Mouse (Mus musculus): ENCODE results near the gene Chst12.
"Not testable (repeated sequence)": the region's sequence is repeated elsewhere in the genome, so short reads cannot be mapped to it uniquely, and the experiment has no call there.

The Chst12 gene

DNA sequence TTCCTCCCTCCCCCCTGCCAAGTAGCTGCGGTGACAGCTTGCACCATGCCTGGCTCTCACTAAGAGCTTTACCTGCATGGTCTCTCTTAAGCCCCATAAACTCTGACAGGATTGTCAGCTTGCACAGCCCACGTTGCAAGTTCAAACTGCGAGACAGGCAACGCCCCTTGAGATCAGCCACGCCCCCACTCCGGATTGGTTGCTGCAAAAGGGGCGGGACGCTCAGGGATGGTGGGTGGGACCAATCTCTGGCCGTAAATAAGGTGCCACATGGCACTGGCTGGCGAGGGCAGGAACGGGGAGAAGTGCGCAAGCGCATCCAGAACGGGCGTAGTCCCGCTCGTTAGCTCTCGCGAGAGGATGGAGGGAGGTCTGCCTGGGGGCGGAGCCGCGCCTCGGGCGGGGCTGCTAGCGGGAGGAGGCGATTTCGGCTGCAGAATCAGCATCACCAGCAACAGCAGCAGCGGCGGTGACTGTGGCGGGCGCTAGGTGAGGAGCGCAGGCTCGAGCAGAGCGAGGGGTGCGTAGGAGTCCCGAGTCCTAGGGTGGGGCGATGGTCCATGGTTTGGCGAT is at the start of gene Chst12:
Chst12 (plus strand) TSS at position 343 of the 573 bp plus-strand sequence.
- peak; percentile 100 for DNase-seq (ENCODE audit: low read depth, low spot score)

DNA sequence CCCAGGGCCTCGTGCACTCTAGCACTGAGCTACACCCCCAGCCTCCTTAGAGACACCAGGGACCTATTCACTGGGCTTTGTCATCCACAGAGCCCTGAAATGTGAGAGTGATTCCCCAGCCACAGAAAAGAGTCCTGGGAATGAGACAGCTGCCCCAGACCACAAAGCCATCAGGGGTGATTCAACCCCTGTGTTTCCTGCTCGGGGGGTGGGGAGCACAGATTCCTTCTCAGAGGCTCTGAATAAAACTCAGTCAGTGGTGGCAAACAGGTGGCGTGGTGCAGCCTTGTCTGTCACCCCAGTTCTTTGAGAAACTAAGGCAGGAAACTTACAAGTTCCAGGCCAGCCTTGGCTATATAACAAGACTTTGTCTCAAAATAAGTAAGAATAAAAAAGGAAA is 43.9 kb upstream of the Chst12 start:
- DNase-seq (ENCODE audit: low read depth, low spot score) = no peak

DNA sequence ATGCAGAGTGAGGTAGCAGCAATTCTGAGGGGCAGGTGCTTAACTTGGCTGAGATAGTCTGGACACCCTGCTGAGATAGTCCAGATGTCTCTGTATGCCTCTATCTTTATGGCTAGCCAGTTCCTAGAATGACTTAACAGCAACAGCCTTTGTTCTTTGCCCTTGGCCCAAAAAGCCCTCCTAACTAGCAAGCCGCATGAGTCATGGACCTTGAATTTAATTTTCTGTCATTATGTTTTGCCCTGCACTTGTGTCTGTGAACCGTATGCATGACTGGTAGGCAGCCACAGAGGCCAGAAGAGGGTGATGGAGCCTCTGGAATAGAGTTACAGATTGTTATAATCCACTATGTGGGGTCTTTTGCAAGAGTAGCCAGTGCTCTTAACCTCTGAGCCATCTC is 42.2 kb upstream of the Chst12 start:
- DNase-seq (ENCODE audit: low read depth, low spot score) = not testable (repeated sequence)

DNA sequence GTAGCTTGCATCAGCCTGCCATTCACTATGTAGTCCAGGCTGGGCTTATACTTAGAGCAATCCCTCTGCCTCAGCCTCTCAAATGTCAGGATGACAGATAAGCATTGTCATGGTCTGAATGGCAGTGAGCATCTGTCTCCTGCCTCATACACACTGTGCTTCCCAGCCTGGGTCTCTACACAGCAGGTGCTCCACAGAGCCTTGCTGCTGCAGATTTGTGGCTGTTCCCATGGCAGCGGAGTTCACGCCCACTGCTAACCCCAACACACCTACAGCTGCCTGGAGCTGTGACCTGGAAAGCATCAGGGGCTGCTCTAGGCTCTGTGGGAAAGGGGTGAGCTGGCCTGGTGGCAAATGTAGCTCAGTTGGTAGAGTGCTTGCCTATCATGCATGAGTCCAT is 40.4 kb upstream of the Chst12 start:
- DNase-seq (ENCODE audit: low read depth, low spot score) = no peak

DNA sequence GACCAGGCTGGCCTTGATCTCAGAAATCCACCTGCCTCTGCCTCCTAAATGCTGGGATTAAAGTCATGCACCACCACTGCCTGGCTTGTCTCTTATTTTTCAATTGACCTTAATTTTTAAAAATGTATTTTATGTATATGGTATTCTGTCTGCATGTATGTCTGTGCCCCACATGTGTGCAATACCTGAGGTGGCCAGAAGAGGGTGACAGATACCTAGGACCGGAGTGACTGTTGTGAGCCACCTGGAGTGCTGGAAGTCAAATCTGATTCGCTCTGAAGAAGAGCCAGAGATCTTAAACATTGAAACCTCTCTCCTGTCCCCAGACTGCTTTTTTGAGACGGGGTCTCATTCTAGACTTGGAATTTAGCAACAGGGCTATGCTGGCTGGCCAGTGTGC is 33.0 kb upstream of the Chst12 start:
- peak; percentile 42 for DNase-seq (ENCODE audit: low read depth, low spot score)

DNA sequence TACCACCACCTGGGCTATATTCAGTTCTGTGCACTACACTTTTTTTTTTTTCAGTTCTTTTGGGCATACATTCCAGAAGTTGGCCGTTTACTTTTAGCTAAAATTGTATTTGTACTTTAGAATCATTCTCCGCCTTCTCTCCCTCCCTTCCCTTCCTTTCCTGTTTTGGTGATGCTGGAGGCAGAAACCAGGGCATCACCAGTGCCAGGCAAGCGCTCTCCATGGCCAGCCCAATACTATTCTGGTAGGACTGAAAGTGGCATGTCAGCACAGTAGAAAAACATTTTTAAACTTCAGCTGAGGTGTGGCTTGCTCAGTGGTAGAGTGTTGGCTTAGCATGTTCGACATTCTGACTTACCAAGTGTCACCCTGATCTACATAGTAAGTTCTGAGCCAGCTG is 23.9 kb upstream of the Chst12 start:
- no peak for DNase-seq (ENCODE audit: low read depth, low spot score)

DNA sequence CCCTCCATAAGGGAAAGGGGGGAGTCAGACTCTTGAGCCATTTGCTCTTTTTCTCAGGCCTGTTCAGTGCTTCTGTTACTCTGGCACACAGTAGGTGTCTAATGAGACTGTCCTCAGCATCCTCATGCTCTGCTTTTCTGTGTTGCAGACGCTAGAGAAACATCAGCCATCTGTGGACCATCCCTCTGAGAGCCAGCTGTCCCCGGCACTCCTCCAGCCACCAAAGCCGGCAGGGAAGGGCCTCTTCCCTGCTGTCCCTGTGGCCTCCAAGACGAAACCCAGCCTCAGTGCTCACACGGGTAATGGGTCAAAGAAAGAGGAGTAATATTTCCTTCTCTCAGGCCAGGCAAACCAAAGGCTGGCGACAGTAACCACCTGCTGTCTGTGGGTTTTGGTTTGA is 14.2 kb upstream of the Chst12 start:
- DNase-seq (ENCODE audit: low read depth, low spot score) = no peak

DNA sequence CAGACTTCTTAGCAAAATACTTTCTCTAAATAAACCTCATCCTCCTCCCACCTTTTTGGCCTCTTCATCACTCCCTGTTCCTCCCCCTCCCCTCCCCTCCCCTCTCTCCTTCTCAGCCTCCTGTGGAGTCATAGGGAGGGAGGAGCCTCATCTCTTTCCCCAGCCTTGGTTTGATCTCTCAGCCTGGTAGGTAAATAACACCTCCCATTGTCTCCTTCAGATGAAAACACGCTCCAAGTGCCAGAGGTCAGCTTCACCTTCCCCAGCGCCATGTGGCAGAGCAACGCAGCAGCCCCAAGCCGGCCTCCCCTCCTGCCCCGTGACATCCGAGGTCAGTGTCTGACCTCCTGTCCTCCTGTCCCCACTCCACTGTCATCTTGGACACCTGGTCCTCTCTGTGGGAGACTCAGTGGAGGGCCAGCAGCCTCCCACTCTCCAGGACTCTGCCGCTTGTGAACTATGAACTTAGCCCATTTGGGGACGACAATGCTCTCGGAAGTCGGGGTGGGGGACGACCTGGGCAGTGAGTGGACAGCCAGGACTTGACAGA is 12.6 kb upstream of the Chst12 start:
- no peak for DNase-seq (ENCODE audit: low read depth, low spot score)

DNA sequence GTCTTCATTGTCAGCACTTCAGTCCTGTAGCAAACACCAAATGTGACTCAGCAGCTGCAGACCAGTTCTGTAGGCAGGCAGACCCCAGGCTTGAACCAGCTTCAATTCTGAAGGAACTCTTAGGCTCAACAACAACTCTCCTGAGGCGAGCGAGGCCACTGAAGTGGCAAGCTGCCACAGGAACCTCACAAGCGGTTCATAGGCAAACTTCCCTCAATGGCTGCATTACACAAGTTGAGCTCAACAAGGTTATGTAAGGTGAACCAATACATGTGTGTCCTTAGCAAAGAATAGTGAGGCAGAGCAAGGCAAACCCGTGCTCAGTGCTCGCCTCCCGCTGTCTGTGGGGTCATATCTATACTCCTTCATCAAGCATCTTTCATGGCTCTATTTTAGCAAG is 7.2 kb upstream of the Chst12 start:
- DNase-seq (ENCODE audit: low read depth, low spot score) = no peak

DNA sequence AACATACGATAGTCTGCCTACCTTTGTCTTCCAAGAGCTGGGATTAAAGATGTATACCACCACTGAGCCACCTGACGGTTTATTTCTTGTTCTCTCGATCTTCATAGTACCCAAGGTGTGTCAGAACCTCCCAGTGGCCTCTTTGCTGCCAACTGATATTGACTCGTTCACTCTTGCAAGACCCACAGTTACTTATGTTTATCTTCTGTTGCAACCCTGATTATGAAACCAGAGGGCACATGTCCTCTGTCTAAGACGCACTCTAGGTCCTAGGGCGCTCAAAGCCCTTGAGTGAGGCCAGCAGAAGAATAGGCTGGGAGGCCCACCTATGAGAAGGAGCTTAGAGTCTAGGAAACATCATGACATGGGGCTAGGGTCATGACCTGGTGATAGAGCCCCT is 4.6 kb upstream of the Chst12 start:
- DNase-seq (ENCODE audit: low read depth, low spot score) = no peak

DNA sequence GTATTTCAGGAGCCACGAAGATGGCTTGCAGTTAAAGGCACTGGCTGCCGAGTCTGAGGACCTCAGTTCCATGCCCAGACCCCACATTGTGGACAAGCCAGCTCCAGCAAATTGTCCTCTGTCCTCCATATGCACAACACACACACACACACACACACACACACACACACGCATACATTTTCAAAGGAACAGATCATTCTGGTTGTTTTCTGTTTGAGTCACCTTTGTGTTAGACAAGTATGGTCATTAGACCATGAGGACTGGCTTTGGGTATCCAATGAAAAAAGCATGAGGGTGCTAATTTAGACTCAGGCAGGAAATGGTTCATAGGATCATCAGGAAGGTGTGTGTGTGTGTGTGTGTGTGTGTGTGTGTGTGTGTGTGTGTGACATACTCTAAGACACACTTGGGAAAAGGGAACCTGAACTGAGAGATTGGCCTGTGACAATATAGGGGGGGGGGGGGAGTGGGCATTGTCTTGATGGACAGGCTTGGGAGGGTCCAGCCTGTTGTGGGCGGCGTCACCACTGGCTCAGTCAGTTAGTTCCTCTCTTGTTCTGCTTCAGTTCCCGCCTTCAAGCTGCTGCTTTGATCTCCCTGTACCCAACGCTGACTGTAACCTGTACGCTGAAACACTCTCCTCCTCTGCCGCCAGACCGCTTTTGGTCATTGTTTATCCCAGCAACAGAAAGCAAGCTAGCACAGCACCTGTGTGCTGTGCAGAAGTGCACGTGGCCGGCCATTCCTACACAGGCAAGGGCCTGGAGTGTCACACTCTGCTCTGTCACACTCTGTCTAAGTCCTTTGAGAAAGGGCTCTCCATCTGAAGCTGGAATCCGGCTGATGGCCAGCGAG is 3.1 kb upstream of the Chst12 start:
- peak; percentile 56 for DNase-seq (ENCODE audit: low read depth, low spot score)

DNA sequence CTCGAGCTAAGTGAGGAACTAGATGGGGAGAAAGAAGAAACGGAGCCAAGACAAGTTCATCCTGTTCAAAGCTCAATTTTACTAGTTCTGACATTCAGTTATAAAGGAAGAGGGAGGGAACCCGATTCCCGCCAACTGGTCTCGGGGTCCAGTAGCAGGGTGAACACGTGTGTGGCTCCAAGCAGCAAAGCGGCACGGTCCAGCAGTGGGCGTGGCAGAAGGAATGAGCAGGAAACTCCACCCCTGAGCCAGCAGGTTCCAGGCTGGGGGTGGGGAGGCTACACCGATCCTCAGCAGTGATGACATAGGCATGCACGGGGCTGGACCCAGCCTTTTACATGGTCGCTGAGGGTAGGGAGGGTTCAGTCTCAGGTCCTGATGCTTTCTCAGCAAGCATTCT is 2.4 kb upstream of the Chst12 start:
- DNase-seq (ENCODE audit: low read depth, low spot score) = peak; percentile 45

DNA sequence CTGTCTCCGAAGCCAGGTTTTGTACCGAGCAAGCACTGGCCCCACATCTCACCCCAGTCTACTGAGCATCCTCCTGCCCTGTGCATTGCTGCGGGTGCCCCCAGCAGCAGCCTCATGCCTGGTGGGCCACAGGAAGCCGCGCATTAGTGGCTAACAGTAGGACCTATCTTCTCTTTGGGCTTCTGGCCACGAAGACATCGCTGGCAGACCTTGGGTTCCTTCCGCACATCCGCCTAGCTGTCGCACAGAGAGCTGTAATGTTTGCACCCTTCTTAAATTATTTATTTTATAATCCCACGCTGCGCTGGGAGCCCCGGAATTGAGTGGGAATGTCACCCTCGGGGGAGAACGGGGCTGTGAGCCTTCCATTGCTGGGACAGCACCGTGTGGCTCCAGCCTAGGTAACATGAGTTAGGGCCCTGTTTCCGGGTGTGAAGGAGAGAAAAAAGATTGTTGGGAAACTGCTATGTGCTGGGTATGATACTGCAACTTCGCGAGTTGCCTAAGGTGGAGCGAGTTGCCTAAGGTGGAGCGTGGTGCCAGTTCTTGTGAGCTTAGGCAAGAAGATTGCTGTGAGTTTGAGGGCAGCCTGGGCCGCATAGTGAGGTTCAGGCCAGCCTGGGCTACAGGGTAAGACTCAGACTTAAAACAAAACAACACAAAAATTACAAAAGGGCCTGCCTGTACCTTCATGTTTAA is 895 bp downstream of the Chst12 start:
- peak; percentile 38 for DNase-seq (ENCODE audit: low read depth, low spot score)

DNA sequence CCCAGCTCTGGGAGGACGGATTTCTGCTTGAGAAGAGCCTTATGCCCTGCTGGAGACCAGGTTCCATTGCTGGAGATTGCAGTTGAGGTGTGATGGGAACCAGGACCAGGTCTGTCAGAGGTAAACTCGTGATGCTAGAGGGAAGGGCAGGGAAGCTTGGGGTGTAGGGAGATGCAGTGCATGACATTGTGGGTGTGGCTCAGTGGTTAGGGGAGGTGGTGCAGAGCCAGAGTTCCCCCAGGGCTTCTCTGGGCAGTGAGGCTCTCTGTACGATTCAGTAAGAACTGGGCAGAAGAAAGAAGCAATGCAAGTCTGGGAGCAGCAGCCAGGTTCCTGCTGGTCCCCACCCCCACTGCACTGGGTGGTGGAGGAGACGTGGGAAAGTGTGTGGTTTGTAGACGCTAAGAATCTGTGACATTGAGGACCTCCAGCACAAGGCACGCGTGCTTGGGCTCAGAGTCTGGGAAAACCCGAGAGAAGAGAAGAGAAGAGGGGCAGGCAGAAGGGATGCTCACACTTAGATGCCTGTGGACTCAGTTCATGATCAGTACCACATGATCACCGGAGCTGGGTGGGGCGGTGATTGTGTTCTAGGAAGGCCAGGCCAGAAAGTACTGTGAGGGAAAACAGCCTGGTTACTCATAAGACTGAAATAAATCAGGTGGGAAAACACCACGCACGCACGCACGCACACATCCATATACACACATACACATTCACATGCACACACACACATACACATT is 2.3 kb downstream of the Chst12 start:
- DNase-seq (ENCODE audit: low read depth, low spot score) = no peak

DNA sequence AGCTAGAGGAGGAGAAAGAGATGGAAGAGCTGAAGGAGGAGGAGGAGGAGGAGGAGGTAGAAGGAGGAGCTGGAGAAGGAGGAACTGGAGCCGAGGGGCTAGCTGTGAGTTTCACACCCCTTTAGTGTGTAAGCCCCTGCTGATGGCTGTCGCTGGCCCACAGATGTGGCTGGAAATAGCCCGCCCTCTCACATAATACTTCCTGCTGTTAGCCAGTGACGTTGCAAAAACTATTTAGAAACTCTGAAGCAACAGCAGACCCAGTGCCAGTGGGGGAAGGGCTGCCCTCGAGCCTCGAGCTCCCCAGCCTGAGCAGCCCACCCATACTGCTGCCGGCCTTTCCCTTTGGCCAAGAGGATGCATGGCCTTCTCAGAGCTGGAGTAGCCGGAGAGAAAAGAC is 3.3 kb downstream of the Chst12 start:
- DNase-seq (ENCODE audit: low read depth, low spot score) = no peak

DNA sequence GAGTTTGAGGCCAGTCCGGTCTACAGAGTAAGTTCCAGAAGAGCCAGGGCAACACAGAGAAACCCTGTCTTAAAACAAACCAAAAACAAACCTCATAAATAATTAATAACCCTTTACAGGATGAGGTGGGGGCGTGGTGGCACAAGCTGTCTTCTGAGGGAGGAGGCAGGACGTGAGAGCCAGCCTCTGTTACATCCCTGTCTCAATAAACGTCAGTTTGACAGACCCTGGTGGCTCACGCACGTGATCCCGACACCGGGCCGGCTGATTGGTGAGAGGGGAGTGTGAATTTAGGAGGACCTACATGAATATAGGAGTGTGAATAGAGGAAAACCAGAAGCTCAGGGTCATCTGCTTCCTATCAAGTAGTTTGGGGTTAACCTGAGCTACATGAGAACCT is 3.9 kb downstream of the Chst12 start:
- DNase-seq (ENCODE audit: low read depth, low spot score) = no peak

DNA sequence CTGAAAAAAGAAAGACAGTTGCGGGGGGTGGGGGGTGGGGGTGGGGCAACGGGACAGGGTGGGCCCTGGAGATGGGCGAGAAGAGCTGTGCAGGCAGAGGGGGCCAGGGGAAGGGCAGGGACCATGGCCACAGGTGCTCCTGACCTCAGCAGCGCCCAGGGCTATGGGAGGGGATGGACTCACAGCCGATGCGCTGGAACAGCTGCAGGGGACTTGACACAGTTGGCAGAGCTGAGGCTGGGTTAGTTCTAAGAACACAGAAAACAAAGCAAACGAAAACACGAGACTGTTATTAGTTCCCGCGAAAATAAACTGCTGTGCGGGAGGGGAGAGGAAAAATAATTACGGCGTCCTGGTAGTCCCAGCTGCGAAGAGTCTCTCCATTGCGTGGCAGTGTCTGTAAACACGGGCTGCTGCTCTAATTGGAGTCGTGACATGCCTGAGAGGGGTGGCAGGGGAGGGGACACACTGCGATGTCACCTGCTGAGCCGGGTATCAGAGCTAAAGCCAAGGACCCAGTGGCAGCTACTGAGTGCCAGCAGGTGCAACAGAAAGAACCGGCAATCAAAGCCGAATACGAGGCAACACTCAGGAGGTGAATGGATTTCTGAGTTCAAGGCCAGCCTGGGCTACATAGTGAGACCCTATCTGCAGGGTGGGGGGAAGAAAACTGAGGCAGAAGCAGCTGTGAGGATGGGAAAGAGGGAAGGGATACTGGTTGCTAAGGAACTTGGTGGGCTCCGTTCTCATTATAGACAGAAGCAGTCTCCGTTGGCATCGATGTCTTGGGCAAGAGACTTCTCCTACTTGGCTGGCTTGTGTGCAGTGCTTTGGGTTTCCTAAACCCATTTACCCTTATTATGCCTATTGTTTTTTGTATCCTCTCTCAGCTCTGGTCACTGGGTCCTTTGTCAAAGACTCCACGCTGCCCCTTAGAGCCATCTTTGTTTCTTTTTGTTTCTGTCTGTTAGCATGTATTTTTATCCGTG is 5.0 kb downstream of the Chst12 start:
- no peak for DNase-seq (ENCODE audit: low read depth, low spot score)

DNA sequence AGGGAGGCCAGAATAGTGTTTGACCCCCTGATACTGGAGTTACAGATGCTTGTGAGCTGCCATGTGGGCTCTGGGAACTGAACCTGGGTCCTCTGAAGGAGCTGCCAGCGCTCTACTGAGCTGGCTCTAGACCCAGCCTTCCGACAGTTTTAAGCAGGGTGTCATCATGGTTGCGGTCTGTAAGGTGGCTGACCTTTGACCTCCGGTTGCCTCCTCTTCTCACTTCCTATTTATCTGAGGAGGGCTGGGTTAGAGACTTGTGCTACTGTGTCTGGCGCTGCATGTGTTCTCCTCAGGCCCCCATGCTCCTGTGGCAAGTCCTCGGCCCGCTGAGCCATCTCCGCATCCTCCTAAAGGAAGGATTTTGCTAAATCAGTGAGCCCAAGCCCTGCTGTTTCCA is 8.6 kb downstream of the Chst12 start:
- DNase-seq (ENCODE audit: low read depth, low spot score) = peak; percentile 25

DNA sequence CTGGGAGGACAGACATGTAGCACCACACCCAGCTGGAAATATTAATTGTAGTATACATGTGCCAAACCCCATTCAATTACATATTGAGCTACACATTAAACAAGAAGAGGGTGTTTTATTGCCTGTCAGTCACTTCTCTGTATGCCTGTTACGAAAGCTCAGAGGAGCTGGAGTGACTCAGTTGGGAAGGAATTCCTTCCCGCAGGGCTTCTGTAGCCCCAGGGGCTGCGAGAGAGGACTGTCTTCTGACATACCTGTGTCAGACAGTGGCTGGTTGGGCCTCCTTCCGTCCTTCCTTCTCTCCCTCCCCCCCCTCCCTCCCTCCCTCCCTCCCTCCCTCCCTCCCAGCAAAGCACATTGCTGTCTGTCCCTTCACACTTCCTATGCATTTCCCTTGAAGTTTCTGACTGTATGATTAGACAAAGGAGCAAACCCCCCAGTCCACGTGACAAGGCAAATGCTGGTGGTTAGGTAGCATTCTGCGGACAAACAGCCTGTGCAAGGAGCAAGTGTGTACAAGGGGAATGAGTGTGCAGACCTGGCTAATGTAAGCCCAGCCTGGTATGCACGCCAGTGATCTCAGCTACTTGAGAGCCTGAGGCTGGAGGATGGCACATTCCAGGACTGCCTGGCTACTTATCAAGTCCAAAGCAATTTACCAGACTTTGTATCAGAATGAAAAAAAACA is 9.6 kb downstream of the Chst12 start:
- DNase-seq (ENCODE audit: low read depth, low spot score) = no peak

All from CD4-positive, CD25-positive, alpha-beta regulatory T cell, adult 2 months (primary cell).